Mouse (Mus musculus) testis, adult 2 months (tissue): ENCODE results near the gene Tmem147. TPM values are rescaled to one million over a fixed set of nuclear protein-coding genes. Genes with fewer than 3 reads are reported as not detected.

Experiments used
- H3K27ac ChIP-seq: fragments of 200-500 bp; 2 replicates; pipeline ENCODE4 v1.5.1; 2012; ENCODE audit warnings: low read depth, low read length; ENCODE audit not compliant: control insufficient read depth, insufficient read depth
- H3K27me3 ChIP-seq: fragments of 200-500 bp; 2 replicates; pipeline ENCODE4 v1.6.1; 2012; ENCODE audit warnings: mild to moderate bottlenecking, low read length, moderate library complexity; ENCODE audit not compliant: control insufficient read depth, insufficient read depth
- H3K36me3 ChIP-seq: fragments of 200-500 bp; 2 replicates; pipeline ENCODE4 v1.6.1; 2012; ENCODE audit warnings: mild to moderate bottlenecking, low read length; ENCODE audit not compliant: control insufficient read depth, insufficient read depth
- H3K4me1 ChIP-seq: fragments of 200-500 bp; 2 replicates; pipeline ENCODE4 v1.6.1; 2012; ENCODE audit warnings: low read length; ENCODE audit not compliant: control insufficient read depth, insufficient read depth
- H3K4me3 ChIP-seq: fragments of 200-500 bp; 2 replicates; pipeline ENCODE4 v1.5.1; 2012; ENCODE audit warnings: low read depth, mild to moderate bottlenecking, low read length, moderate library complexity, mixed read lengths; ENCODE audit not compliant: control insufficient read depth
- CTCF ChIP-seq: fragments of 200-500 bp; IDR thresholded peaks from 2 replicates; pipeline ENCODE4 v1.5.1; 2012; ENCODE audit warnings: low read depth, mild to moderate bottlenecking, inconsistent platforms, low read length, moderate library complexity; ENCODE audit not compliant: control insufficient read depth, insufficient read depth, insufficient replicate concordance
- POLR2A ChIP-seq: fragments of 200-500 bp; IDR thresholded peaks from 2 replicates; pipeline ENCODE4 v1.6.1; 2012; ENCODE audit warnings: low read depth, mild to moderate bottlenecking, inconsistent platforms, low read length, moderate library complexity; ENCODE audit not compliant: control insufficient read depth
- polyA plus RNA-seq: library from polyadenylated mRNA; depleted of rRNA; stranded (reverse); fragments of >200 nt; gene quantifications from 2 replicates; pipeline ENCODE4 v1.2.3, GENCODE M21; 2012

Tmem147 gene
- polyA plus RNA-seq, 1 experiment: 171 TPM

DNA sequence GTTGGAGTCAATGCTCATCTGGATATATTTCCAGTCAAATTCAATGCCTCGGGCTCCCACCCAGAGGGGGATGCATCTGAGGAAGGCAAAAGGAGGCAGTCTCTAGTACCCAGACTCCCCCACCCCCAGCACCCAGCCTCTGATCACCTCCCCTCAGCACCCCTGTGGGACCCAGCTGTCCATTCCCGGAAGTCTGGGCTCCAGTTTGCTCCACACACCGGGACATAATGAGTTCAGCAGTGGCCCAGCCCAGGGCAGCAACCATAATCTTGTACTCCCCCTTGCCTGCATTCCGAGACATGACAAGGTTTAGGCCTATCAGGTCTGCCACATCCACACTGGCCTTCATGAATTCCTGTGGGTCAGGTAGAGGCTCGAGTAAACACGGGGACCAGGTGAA is 1.1 kb downstream of the Tmem147 start:
- Histone ChIP-seq H3K4me1 (peaks cover 3% of the 10 kb centered on the region), H3K4me3 (no peak overlapping the region), H3K27ac (no peak overlapping the region), H3K27me3 (no peaks in the 10 kb centered on the region), H3K36me3 (no peaks in the 10 kb centered on the region)
- TF ChIP-seq CTCF (no peak), POLR2A (no peak)

DNA sequence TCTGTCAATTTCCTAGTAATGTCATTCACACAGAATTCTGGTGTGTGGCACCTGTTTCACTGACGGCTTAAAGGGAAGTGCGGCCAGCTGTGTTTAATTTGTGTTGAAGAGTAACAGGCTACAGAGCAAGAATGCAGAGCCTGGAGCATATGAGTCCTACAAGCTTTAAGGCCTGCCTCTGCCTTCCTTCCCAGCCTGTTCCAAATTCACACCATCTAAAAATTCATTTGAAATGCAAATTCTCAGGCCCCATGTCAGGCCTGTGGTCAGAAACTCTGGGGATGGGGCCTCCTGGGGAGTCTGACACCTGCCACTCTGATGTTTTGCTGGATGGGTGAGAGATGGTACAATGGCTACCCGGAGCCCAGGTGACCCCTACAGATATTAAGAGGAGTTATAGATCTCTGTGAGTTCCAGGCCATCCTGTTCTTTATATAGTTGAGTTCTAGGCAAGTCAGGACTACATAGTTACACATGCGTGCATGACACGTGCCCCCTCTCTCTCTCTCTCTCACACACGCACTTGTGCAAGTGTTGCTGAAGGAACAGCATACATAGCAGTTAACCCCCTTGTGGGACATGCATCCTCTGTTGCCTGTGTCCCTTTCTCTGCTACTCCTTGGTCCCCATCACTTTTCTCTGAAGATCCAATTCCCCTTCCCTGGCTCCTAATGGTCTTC is 5.9 kb downstream of the Tmem147 start:
- Histone ChIP-seq H3K4me3 (no peak overlapping the region), H3K27me3 (no peaks in the 10 kb centered on the region), H3K27ac (no peak overlapping the region)

DNA sequence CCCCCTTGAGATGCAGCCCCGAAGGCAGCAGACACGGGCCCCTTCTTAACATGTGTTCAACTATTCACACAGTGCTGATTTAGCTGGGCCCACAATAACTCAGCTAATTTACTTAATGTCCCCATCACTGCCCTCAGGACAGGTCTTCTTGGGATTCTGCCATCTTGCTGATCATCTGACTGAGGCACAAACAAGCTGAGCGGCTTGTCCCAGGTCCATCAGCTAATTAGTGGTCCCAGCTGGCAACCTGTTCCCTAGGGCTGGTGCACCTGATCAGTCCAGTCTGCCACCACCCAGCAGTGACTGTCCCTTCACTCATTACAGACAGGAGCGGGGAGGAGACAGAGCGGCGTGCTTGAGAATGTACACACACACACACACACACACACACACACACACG is 8.1 kb downstream of the Tmem147 start:
- Histone ChIP-seq H3K4me3 (no peak overlapping the region), H3K36me3 (no peaks in the 10 kb centered on the region)
- TF ChIP-seq POLR2A: no peak
- TF ChIP-seq CTCF: no peak

More for the DNA sequence above, 5.9 kb downstream of the Tmem147 start:
- TF ChIP-seq CTCF: no peak
- no peak for TF ChIP-seq POLR2A
- Histone ChIP-seq H3K4me1 (peaks cover 2% of the 10 kb centered on the region), H3K36me3 (no peaks in the 10 kb centered on the region)

DNA sequence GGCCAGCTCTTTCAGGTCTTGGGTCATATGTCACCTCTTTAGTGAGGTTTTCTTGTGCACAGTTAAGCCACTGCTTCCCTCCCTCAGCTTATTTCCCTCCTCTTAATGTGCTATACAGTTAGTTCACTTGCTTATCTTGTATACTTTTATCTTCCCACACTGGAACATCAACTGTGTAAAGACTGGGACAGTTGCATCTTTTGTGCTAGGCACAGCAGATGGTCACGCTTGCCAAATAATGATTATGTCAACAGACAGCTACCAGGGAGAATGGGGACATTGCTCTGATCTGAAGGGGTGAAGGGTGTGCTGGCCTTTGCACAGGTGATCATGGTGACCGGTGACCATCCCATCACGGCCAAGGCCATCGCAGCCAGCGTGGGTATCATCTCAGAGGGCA is 9.7 kb downstream of the Tmem147 start:
- TF ChIP-seq CTCF (no peak), POLR2A (no peak)
- H3K4me3 ChIP-seq: no peak overlapping the region
- H3K36me3 ChIP-seq: no peaks in the 10 kb centered on the region
- H3K4me1 ChIP-seq: peaks cover 15% of the 10 kb centered on the region
- no peaks in the 10 kb centered on the region for H3K27me3 ChIP-seq
- H3K27ac ChIP-seq: no peak overlapping the region

More for the DNA sequence above, 8.1 kb downstream of the Tmem147 start:
- Histone ChIP-seq H3K27ac (no peak overlapping the region), H3K27me3 (no peaks in the 10 kb centered on the region), H3K4me1 (peaks cover 15% of the 10 kb centered on the region)

DNA sequence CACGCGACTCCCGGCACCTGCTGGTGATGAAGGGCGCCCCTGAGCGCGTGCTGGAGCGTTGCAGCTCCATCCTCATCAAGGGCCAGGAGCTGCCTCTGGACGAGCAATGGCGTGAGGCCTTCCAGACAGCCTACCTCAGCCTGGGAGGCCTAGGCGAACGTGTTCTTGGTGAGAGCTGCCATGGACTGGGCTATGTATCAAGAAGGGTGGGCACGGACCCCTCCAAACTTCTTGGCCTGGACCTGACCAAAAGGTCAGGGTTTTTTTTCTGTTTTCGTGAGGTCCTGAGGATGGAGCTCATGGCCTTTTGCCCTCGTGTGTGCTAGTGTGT is 11.7 kb downstream of the Tmem147 start:
- Histone ChIP-seq H3K27ac (no peak overlapping the region), H3K4me3 (no peak overlapping the region; the same call in 1 of the 2 replicates), H3K27me3 (no peaks in the 10 kb centered on the region)

DNA sequence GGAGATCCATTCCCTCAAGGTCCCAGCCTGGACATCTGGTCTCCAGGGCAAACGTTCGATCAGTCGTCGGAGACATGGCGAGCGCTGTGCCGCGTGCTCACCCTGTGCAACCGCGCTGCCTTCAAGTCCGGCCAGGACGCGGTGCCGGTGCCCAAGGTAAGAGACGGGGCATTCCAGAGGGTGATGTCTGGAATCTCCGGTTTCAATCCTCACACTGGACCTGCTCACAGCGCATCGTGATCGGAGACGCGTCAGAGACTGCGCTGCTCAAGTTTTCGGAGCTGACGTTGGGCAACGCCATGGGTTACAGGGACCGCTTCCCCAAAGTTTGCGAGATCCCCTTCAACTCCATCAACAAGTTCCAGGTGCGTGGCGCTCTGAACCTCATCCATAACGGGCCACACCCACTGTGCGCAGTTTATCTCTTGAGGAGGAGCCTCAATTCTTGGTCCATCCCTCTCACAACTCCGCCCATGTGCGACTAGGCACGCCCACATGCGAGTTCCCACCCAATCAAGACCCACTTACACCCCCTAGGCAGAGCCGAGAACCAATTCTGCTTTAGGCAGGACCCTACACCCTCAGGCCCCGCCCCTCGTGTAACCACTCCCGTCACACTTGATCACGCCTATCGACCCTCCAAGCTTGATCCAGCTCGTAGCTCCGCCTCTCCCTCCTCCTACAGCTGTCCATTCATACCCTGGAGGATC is 12.2 kb downstream of the Tmem147 start:
- Histone ChIP-seq H3K4me1 (peaks cover 15% of the 10 kb centered on the region), H3K27ac (no peak overlapping the region), H3K27me3 (no peaks in the 10 kb centered on the region), H3K4me3 (peak overlapping the region; percentile 36), H3K36me3 (no peaks in the 10 kb centered on the region)
- no peak for TF ChIP-seq POLR2A
- no peak for TF ChIP-seq CTCF

More for the DNA sequence above, 11.7 kb downstream of the Tmem147 start:
- no peak for TF ChIP-seq CTCF
- no peak for TF ChIP-seq POLR2A
- Histone ChIP-seq H3K4me1 (peaks cover 15% of the 10 kb centered on the region), H3K36me3 (no peaks in the 10 kb centered on the region)

DNA sequence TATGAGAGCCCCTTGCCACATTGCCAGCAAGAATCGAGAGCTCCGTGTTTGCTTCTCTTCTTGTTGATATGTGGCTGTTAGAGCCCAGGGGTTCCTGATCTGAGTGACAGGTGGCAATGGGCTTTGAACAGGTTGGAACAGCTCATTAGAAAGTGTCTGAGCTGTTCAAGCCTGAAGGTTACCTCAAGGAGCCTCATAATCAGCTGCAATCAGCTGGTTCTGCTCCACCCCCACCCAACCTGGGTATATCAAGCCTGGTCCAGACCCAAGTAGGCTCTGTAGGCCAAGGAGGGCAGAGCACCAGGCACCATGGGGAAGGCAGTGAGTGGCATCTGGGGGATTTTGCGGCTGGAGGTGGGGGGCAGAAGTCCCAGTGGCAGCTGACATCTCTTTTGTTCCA is 17.4 kb downstream of the Tmem147 start, which contains the start of gene Atp4a:
TSS of gene Atp4a (plus strand) at position 268 of the 400 bp plus-strand sequence.
- Histone ChIP-seq H3K4me3 (no peak within 1 kb of the TSS; the same call in 1 of the 2 replicates), H3K36me3 (no peaks in the 10 kb centered on the region), H3K27ac (no peak within 1 kb of the TSS)

More for the DNA sequence above, 17.4 kb downstream of the Tmem147 start, which contains the start of gene Atp4a:
- peaks cover 5% of the 10 kb centered on the region for H3K4me1 ChIP-seq
- H3K27me3 ChIP-seq: no peaks in the 10 kb centered on the region
- TF ChIP-seq CTCF: no peak
- TF ChIP-seq POLR2A: no peak
